Mouse (Mus musculus) cerebellum, adult 2 months (tissue): ENCODE measurements around the gene Tmem50a.

ENCODE experiments used
- CTCF ChIP-seq: fragments of 200-500 bp; IDR thresholded peaks from 2 replicates; pipeline ENCODE4 v1.5.1; 2011; ENCODE audit warnings: low read depth, mild to moderate bottlenecking, control low read depth, low read length, moderate library complexity, borderline replicate concordance; ENCODE audit not compliant: insufficient read depth
- POLR2A ChIP-seq: fragments of 200-500 bp; IDR thresholded peaks from 2 replicates; pipeline ENCODE4 v1.6.1; 2011; ENCODE audit warnings: low read length, control low read depth, borderline replicate concordance; ENCODE audit not compliant: insufficient read depth

- TF ChIP-seq POLR2A (no peak), CTCF (no peak)
Observed at GRCm38 (mm10) chr4:134865789-134866188, 49.0 kb downstream of the Tmem50a start.
